Mouse (Mus musculus) ovary, postnatal 14 days (tissue): ENCODE results near the gene Igfbp3.
A peak's percentile ranks its signal among the peaks of the same experiment; 100 is the strongest.
"Not testable (repeated sequence)": the region's sequence is repeated elsewhere in the genome, so short reads cannot be mapped to it uniquely, and the experiment has no call there.

Experiments used
- DNase-seq: peaks from one replicate; pipeline ENCODE4 v3.0.0; 2022; ENCODE audit warnings: low spot score

The Igfbp3 gene

GRCm38 (mm10) chr11:7213501-7214341, at the start of gene Igfbp3:
Gene Igfbp3, minus strand, starts transcription at chr11:7213923.
- peak; percentile 36 for DNase-seq

GRCm38 (mm10) chr11:7250870-7251269, 37.1 kb upstream of the Igfbp3 start:
- DNase-seq = no peak

- DNase-seq = no peak
Observed at GRCm38 (mm10) chr11:7250415-7250814, 36.7 kb upstream of the Igfbp3 start.

- no peak for DNase-seq
Observed at GRCm38 (mm10) chr11:7244782-7245181, 31.1 kb upstream of the Igfbp3 start.

- no peak for DNase-seq
Observed at GRCm38 (mm10) chr11:7239041-7239740, 25.5 kb upstream of the Igfbp3 start.

- no peak for DNase-seq
Observed at GRCm38 (mm10) chr11:7238546-7238945, 24.8 kb upstream of the Igfbp3 start.

DNA sequence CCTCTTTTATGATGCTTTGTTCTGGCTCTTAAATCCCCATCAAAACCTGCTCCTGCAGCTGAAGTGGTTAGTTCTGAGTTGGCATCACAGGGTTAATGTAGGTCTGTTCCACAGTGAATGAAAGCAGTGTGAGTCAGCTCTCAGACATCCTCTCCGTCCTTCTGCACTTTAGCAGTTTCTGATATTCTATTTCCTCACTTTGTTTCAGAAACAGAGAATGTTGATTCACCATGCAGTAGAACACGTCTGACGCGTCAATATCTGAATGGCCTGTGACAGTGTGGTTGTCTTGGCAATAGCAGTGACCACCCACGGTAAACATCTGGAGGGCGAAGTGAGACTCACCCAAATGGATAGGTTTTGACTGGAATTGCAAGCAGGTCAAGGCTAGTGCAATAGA, 24.0 kb upstream of the Igfbp3 start:
- no peak for DNase-seq

- no peak for DNase-seq
Observed at GRCm38 (mm10) chr11:7236751-7237150, 23.0 kb upstream of the Igfbp3 start.

DNA sequence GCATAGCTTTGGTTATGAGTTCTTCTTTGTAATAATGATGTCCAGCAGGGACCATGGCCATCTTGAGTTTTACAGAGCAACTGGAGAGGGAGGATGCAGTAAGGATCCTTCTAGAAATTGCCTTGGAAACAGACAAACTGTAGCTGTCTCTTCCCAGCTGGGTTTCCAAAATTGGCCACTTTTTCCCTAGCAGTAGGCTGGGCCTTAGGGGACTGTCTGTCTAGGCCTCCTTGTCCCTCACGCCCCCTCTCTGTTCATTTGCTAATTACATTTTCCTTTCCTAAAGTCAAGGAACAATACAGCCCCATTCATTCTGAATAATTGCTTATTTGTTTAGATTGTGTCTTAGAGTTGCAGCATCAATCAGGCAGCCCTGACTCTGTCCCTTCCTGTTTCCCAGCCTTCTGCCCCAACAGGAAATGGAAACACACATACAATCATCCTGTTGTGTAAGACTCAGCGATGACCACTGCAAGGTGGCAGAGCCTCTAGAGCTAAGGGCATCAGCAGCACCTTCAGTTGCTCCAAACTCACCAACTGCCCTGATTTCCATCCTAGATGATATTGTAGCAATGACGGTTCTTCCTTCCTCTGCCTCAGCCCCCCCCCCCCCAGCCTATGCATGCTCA, 21.4 kb upstream of the Igfbp3 start:
- DNase-seq = no peak

DNA sequence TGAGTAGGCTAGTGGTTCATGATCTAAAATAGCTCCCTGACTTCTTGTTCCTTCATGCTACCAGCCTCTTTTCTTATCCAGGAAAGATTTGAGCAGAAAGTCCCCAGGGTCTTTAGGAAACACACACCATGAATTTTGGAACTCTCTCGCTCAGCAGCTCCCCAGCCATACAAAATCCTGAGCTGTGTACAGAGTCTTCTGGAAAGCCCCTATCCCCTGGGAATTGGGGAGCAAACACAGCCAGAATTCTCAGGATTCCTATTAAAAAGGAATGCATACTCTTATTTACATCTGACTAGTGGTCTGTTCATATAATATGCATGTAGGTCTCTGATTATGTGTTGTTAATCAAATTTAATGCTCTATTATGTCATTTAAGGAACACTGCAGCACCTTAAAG, 20.7 kb upstream of the Igfbp3 start:
- no peak for DNase-seq

- no peak for DNase-seq
Observed at GRCm38 (mm10) chr11:7233333-7233732, 19.6 kb upstream of the Igfbp3 start.

DNA sequence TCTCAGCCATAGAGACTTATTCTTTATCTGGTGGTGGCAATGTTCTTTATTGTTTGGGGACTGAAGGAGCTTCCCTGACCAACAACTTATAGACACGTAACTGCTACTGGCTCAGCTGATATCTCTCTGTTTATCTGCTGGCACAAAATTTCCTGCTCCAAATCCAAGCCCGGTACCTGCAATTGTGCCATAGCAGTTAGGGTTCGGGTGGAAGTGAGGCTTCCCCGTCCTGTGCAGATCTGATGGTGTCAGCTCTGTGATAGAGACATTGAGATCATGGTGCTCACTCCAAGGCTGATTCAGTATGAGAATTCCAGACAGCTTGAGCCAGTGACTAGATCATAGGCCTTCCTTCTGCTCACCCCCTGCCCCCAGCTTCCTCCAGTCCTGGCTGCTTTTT, 18.2 kb upstream of the Igfbp3 start:
- DNase-seq = no peak

DNA sequence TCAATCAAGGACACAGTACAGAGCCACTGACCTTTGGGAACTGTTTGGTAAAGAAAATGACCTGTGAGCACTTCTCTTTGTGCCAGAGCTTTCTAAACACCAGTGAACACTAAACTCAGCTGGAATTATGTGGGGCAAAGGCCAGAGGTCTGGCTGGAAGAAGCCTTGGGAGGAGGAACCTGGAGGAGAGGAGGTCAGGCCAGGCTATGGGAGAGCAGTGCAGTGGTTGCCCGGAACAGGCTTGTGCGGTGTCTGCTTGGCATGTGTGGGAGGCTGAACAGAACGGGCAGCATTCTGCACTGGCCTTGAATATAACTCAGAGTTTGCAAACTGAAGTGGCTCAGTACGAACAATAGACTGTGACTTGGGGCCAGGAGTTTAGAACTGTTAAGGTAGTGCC, 16.3 kb upstream of the Igfbp3 start:
- no peak for DNase-seq

GRCm38 (mm10) chr11:7228107-7228506, 14.4 kb upstream of the Igfbp3 start:
- DNase-seq = no peak

- no peak for DNase-seq
Observed at GRCm38 (mm10) chr11:7226810-7227550, 13.3 kb upstream of the Igfbp3 start.

DNA sequence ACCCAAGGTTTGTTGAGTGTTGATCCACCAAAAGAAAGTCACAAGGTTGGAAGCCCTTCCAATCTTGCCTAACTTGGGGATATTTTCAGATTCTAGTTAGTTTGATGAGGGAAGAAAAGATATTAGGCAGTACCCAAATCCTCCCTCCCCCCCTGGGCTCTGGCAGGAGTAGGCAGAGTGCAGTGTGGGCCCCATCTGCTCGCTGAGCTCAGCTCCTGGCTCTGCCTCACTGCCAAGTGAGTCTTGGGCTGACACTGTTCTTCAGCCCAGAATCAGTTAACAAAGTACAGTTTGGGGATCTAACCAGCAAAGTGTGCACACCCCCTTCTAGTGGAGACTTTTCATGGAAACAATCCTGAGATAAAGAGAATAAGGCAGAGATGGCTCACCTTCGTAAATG, 12.5 kb upstream of the Igfbp3 start:
- no peak for DNase-seq

DNA sequence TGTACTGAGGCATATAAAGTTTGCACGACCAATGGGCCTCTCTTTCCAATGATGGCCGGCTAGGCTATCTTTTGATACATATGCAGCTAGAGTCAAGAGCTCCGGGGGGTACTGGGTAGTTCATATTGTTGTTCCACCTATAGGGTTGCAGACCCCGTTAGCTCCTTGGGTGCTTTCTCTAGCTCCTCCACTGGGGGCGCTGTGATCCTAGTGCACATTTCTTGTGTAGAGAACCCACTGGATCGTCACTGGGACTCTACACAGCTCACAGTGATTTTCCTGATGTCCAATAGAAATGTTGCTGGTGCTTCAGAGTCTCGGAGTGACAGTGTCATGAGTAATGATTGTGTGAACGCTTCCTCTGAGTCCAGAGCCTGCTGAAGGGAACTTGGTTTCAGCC, 8.1 kb upstream of the Igfbp3 start:
- DNase-seq = not testable (repeated sequence)

DNA sequence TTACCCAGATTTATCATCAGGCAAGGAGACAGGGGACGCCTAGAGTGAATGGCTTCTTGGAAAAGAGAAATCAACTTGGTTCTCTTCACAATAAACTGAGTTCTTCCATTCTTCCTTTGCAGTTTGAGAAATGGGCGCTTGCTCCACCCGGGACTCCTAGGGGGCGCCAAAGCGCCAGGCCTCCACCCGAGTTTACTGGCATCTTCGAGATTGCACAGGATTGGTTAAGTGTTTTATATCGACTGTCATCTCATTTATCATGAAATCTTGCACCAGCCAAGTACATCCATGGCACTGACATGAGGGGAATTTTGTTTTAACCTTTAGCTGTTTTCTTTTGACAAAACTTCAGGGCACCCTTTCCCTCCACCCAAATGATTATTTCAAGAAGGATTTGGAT, 2.0 kb upstream of the Igfbp3 start:
- DNase-seq = peak; percentile 65

- DNase-seq = peak; percentile 57
Observed at GRCm38 (mm10) chr11:7214761-7215160, 1.0 kb upstream of the Igfbp3 start.

GRCm38 (mm10) chr11:7214342-7214660, 578 bp upstream of the Igfbp3 start:
- DNase-seq = no peak

DNA sequence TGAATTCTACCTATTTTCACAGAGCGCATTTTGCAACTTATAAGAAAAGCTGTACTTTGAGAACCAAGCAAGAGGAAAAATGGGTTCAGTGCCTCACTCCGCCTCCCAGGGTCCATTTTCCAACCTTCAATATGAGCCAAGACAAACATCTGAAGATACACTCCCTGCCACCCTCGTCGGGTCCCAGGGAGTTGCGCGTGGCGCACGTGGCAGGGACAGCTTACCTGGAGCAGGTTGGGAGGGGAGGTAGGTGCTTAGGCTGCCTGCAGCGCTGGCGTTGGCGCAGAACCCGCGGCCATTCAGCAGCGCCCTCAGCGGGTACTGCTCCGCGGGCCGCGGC, 592 bp downstream of the Igfbp3 start:
- no peak for DNase-seq

GRCm38 (mm10) chr11:7212126-7212798, 1.5 kb downstream of the Igfbp3 start:
- no peak for DNase-seq
